Mouse (Mus musculus) stomach, postnatal 0 days (tissue): ENCODE results near the gene Slc4a10.

Source experiments
- CTCF ChIP-seq: IDR thresholded peaks from 2 replicates; pipeline ENCODE4 v1.5.1; 2016; ENCODE audit warnings: antibody characterized with exemption, low read depth, mild to moderate bottlenecking, moderate library complexity
- EP300 ChIP-seq: optimal IDR thresholded peaks from 2 replicates; pipeline ENCODE3; 2016; ENCODE audit warnings: antibody characterized with exemption

- TF ChIP-seq CTCF (no peak), EP300 (no peak)
Measured at GRCm38 (mm10) chr2:62339222-62339944, 293.1 kb downstream of the Slc4a10 start.
